ENCODE assay signal across 22 mouse cellular contexts in the genomic region with DNA sequence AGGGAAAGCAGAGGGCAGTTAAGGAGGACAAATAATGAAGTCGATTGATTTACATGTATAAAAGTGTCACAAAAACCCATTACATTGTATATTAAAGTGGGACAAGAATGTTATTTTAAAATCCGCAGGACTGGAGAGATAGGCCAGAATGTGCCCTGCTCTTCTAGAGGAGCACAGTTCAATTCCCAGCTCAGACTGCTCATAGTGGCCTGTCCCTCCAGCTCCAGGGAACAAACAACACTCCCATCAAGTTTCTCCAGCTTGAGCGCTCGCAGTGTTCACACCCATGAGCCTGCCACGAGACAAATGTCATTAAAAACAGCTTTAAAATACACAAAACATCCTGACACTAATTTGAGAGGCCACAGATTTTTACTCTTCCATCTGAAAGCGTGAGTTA.
DNase-seq lines count a peak whose midpoint lies in the region; ATAC-seq and TF ChIP-seq lines count a peak whose summit lies in the region.
"Had no signal": no experiment of that assay in that cellular context is flagged by ENCODE, and none has a peak within 500 bp of the region (broad histone marks: within the 10 kb centered on the region; RNA-seq: fewer than 3 reads in every experiment).

No protein-coding gene starts in this region.

- H3K36me3 ChIP-seq in heart, embryonic 16.5 days (ENCODE audit: control insufficient read depth, insufficient read depth), result no peaks in the 10 kb centered on the region
- H3K36me3 ChIP-seq in midbrain, embryonic 13.5 days, result no peaks in the 10 kb centered on the region
- no peaks in the 10 kb centered on the region for H3K36me3 ChIP-seq in midbrain, embryonic 11.5 days (ENCODE audit: control insufficient read depth, insufficient read depth, low read length)
- H3K36me3 ChIP-seq in forebrain, embryonic 13.5 days (ENCODE audit: poor library complexity, severe bottlenecking), result no peaks in the 10 kb centered on the region
- H3K36me3 ChIP-seq in hindbrain, postnatal 0 days (ENCODE audit: insufficient read depth, low read length), result no peaks in the 10 kb centered on the region
- H3K36me3 ChIP-seq: embryonic facial prominence, embryonic 13.5 days; heart, embryonic 13.5 days; hindbrain, embryonic 15.5 days; limb, embryonic 10.5 days had no signal

- ATAC-seq in heart, embryonic 16.5 days (replicated peaks; ENCODE audit: extremely low read depth, insufficient read depth, low FRiP score), result no peak
- 0 out of 2 replicates have a peak, but pooled peaks have one; percentile 27 for ATAC-seq in midbrain, embryonic 13.5 days
- ATAC-seq in midbrain, embryonic 11.5 days (ENCODE audit: low FRiP score), result no peak
- peak; percentile 56 for ATAC-seq in forebrain, embryonic 13.5 days
- 0 out of 2 replicates have a peak, but pooled peaks have one; percentile 15 for ATAC-seq in hindbrain, postnatal 0 days

- no peak for DNase-seq in heart, postnatal 4 days
- DNase-seq in midbrain, embryonic 11.5 days (ENCODE audit: low spot score, missing footprints), result no peak
- DNase-seq in hindbrain, postnatal 0 days (ENCODE audit: low spot score), result no peak
- DNase-seq in spleen, adult 18-20 months, result no peak
- DNase-seq: adrenal gland, postnatal 10 days; B cell, adult 2 months; cerebellum, adult 11-12 months; cerebellum, postnatal 25 days; gastrocnemius, adult 2 months; kidney, adult 11 months; lung, adult 2 months; right cerebral cortex, adult 18-20 months; thymus, postnatal 4 days had no signal

- TF ChIP-seq CTCF in hindbrain, postnatal 0 days (IDR thresholded peaks at IDR 0.05; ENCODE audit: low read depth), result no peak

- no peak overlapping the region for H3K27ac ChIP-seq in heart, embryonic 16.5 days (ENCODE audit: low read length)
- H3K27ac ChIP-seq in midbrain, embryonic 13.5 days, result no peak overlapping the region
- no peak overlapping the region for H3K27ac ChIP-seq in midbrain, embryonic 11.5 days (ENCODE audit: low read depth, low read length)
- no peak overlapping the region for H3K27ac ChIP-seq in forebrain, embryonic 13.5 days
- H3K27ac ChIP-seq in hindbrain, postnatal 0 days, result no peak overlapping the region
- H3K27ac ChIP-seq: embryonic facial prominence, embryonic 13.5 days; gastrocnemius, adult 2 months; heart, embryonic 13.5 days; hindbrain, embryonic 15.5 days; left cerebral cortex, adult 2 months; limb, embryonic 10.5 days had no signal

- H3K9me3 ChIP-seq in heart, embryonic 16.5 days (replicated peaks; ENCODE audit: control insufficient read depth, low read length), result no peaks in the 10 kb centered on the region
- no peaks in the 10 kb centered on the region for H3K9me3 ChIP-seq in midbrain, embryonic 13.5 days
- H3K9me3 ChIP-seq in midbrain, embryonic 11.5 days (ENCODE audit: control insufficient read depth, low read length), result no peaks in the 10 kb centered on the region
- no peaks in the 10 kb centered on the region for H3K9me3 ChIP-seq in forebrain, embryonic 13.5 days (replicated peaks)
- H3K9me3 ChIP-seq in hindbrain, postnatal 0 days (ENCODE audit: low read length), result no peaks in the 10 kb centered on the region
- H3K9me3 ChIP-seq: embryonic facial prominence, embryonic 13.5 days; heart, embryonic 13.5 days; hindbrain, embryonic 15.5 days; limb, embryonic 10.5 days had no signal

- no peak overlapping the region for H3K9ac ChIP-seq in heart, embryonic 16.5 days (ENCODE audit: low read length)
- H3K9ac ChIP-seq in midbrain, embryonic 13.5 days (replicated peaks), result no peak overlapping the region
- H3K9ac ChIP-seq in midbrain, embryonic 11.5 days (ENCODE audit: low read length), result no peak overlapping the region
- H3K9ac ChIP-seq in forebrain, embryonic 13.5 days, result no peak overlapping the region
- no peak overlapping the region for H3K9ac ChIP-seq in hindbrain, postnatal 0 days (replicated peaks; ENCODE audit: low read length)
- H3K9ac ChIP-seq: embryonic facial prominence, embryonic 13.5 days; heart, embryonic 13.5 days; hindbrain, embryonic 15.5 days had no signal

- H3K4me1 ChIP-seq in heart, embryonic 16.5 days (ENCODE audit: control insufficient read depth, insufficient read depth, low read length), result no peaks in the 10 kb centered on the region
- no peaks in the 10 kb centered on the region for H3K4me1 ChIP-seq in midbrain, embryonic 13.5 days (replicated peaks)
- no peaks in the 10 kb centered on the region for H3K4me1 ChIP-seq in midbrain, embryonic 11.5 days (ENCODE audit: control insufficient read depth, insufficient read depth, low read length)
- no peaks in the 10 kb centered on the region for H3K4me1 ChIP-seq in forebrain, embryonic 13.5 days
- no peaks in the 10 kb centered on the region for H3K4me1 ChIP-seq in hindbrain, postnatal 0 days (ENCODE audit: insufficient read depth, low read length)
- H3K4me1 ChIP-seq: embryonic facial prominence, embryonic 13.5 days; heart, embryonic 13.5 days; hindbrain, embryonic 15.5 days; limb, embryonic 10.5 days had no signal

- 0 out of 2 replicates have a peak overlapping the region, but pooled peaks have one; percentile 18 for H3K4me2 ChIP-seq in heart, embryonic 16.5 days (ENCODE audit: low read depth, low read length)
- H3K4me2 ChIP-seq in midbrain, embryonic 13.5 days (replicated peaks), result no peak overlapping the region
- H3K4me2 ChIP-seq in midbrain, embryonic 11.5 days, result no peak overlapping the region
- H3K4me2 ChIP-seq in forebrain, embryonic 13.5 days, result no peak overlapping the region
- no peak overlapping the region for H3K4me2 ChIP-seq in hindbrain, postnatal 0 days (ENCODE audit: low read depth, low read length)
- H3K4me2 ChIP-seq: embryonic facial prominence, embryonic 13.5 days; heart, embryonic 13.5 days; hindbrain, embryonic 15.5 days; liver, embryonic 11.5 days had no signal

- H3K4me3 ChIP-seq in heart, embryonic 16.5 days (ENCODE audit: low read length), result no peak overlapping the region
- no peak overlapping the region for H3K4me3 ChIP-seq in midbrain, embryonic 13.5 days (replicated peaks)
- H3K4me3 ChIP-seq in midbrain, embryonic 11.5 days (ENCODE audit: low read depth, low read length), result no peak overlapping the region
- H3K4me3 ChIP-seq in forebrain, embryonic 13.5 days, result no peak overlapping the region
- no peak overlapping the region for H3K4me3 ChIP-seq in hindbrain, postnatal 0 days (ENCODE audit: low read length)
- H3K4me3 ChIP-seq: embryonic facial prominence, embryonic 13.5 days; gastrocnemius, adult 2 months; heart, embryonic 13.5 days; hindbrain, embryonic 15.5 days; left cerebral cortex, adult 2 months; limb, embryonic 10.5 days had no signal

- WGBS in heart, embryonic 16.5 days, result 54% methylated on average over 6 of the region's 6 CpGs
- WGBS in midbrain, embryonic 13.5 days, result 49% methylated on average over 6 of the region's 6 CpGs
- WGBS in midbrain, embryonic 11.5 days, result 66% methylated on average over 6 of the region's 6 CpGs
- WGBS in forebrain, embryonic 13.5 days, result 50% methylated on average over 6 of the region's 6 CpGs
- WGBS in hindbrain, postnatal 0 days, result 54% methylated on average over 6 of the region's 6 CpGs

- H3K27me3 ChIP-seq in heart, embryonic 16.5 days (ENCODE audit: control insufficient read depth, insufficient read depth, low read length), result no peaks in the 10 kb centered on the region
- H3K27me3 ChIP-seq in midbrain, embryonic 13.5 days, result no peaks in the 10 kb centered on the region
- no peaks in the 10 kb centered on the region for H3K27me3 ChIP-seq in midbrain, embryonic 11.5 days (ENCODE audit: control insufficient read depth, insufficient read depth, low read length)
- no peaks in the 10 kb centered on the region for H3K27me3 ChIP-seq in forebrain, embryonic 13.5 days
- no peaks in the 10 kb centered on the region for H3K27me3 ChIP-seq in hindbrain, postnatal 0 days (ENCODE audit: insufficient read depth, low read length)
- H3K27me3 ChIP-seq: embryonic facial prominence, embryonic 13.5 days; heart, embryonic 13.5 days; hindbrain, embryonic 15.5 days had no signal

Comparison
In these comparisons a context has a peak if more than half of its experiments do, and no peak if none do; other contexts are left out.
1. ATAC-seq: peak in midbrain, embryonic 13.5 days (single experiment), forebrain, embryonic 13.5 days (single experiment) and hindbrain, postnatal 0 days (single experiment); none in heart, embryonic 16.5 days (single experiment) and midbrain, embryonic 11.5 days (single experiment).